Mouse (Mus musculus): ENCODE measurements around the gene Sec61a2.

DNA sequence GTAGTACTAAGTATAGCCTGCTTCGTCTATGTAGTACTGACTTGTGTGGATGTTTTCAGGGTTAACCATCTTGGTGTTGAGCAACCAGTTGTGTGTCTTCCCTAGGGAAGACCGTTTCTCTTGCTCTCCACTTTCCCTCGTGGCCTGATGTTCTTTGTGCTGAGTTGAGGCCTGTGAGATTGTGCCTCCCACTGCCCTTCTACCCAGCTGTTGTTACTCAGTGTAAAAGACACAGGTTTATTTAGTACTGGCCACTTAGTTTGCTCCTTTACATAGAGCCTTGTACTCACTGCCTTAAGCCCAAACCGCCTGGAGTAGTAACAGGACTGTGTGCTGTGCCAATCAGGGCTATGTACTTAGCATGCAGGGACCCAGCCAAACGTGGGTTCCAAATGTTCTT lies 43.4 kb downstream of the Sec61a2 start:
- TF ChIP-seq CTCF (IDR thresholded peaks at IDR 0.05 in 2 of 3, conservative IDR thresholded peaks at IDR 0.05 in 1 of 3; ENCODE audit: control insufficient read depth in 1 of 3, insufficient read depth in 1 of 3, low read depth in 2 of 3, low read length in 3 of 3, poor library complexity in 1 of 3, severe bottlenecking in 1 of 3) (no peak), SIN3A (IDR thresholded peaks at IDR 0.05; ENCODE audit: low read length) (no peak)

Measured in MEL (cell line).